Mouse (Mus musculus) forebrain, postnatal 0 days (tissue): ENCODE data around the gene Alox12b. TPM values are rescaled to one million over a fixed set of nuclear protein-coding genes. Genes with fewer than 3 reads are reported as not detected.

Experiments
- ATAC-seq: fragments of 200-750 bp; cut with Nextera tagmentation; 2 replicates; pipeline ENCODE4 v1.8.0; 2017; ENCODE audit warnings: mild to moderate bottlenecking, moderate library complexity
- DNase-seq: peaks from one replicate; pipeline ENCODE4 v3.0.0-alpha.2; 2015
- H3K27ac ChIP-seq: fragments of 300-500 bp; sonication (generic); 2 replicates; pipeline ENCODE4 v1.5.1; 2014; ENCODE audit warnings: low read depth, mild to moderate bottlenecking, antibody characterized with exemption, low read length, moderate library complexity, mixed read lengths
- H3K27me3 ChIP-seq: fragments of 300-500 bp; sonication (generic); 2 replicates; pipeline ENCODE4 v1.6.1; 2014; ENCODE audit warnings: mild to moderate bottlenecking, low read length, mixed read lengths; ENCODE audit not compliant: insufficient read depth
- H3K36me3 ChIP-seq: fragments of 300-500 bp; sonication (generic); 2 replicates; pipeline ENCODE4 v1.6.1; 2014; ENCODE audit warnings: mild to moderate bottlenecking, moderate library complexity; ENCODE audit not compliant: insufficient read depth
- H3K4me1 ChIP-seq: fragments of 300-500 bp; sonication (generic); 2 replicates; pipeline ENCODE4 v1.6.1; 2014; ENCODE audit warnings: antibody characterized with exemption; ENCODE audit not compliant: insufficient read depth
- H3K4me2 ChIP-seq: fragments of 300-500 bp; sonication (generic); 2 replicates; pipeline ENCODE4 v1.6.1; 2014; ENCODE audit warnings: low read depth, mild to moderate bottlenecking, moderate library complexity
- H3K4me3 ChIP-seq: fragments of 300-500 bp; sonication (generic); 2 replicates; pipeline ENCODE4 v1.5.1; 2014; ENCODE audit warnings: low read depth, low read length, mixed read lengths
- H3K9ac ChIP-seq: fragments of 300-500 bp; sonication (generic); 2 replicates; pipeline ENCODE4 v1.6.1; 2014; ENCODE audit warnings: mild to moderate bottlenecking
- H3K9me3 ChIP-seq: fragments of 300-500 bp; sonication (generic); 2 replicates; pipeline ENCODE4 v1.6.1; 2016; ENCODE audit warnings: low read length
- CTCF ChIP-seq: sonication (generic); IDR thresholded peaks from 2 replicates; pipeline ENCODE4 v1.5.1; 2016; ENCODE audit warnings: antibody characterized with exemption, control low read depth, low read depth
- WGBS: fragments of 180-500 bp; shearing (Covaris S2); extraction: QIAGEN DNeasy Blood & Tissue Kit; methylation state at CpG from one replicate; pipeline ENCODE4 v1.1.7; 2014; 5-methylcytosine and 5-hydroxymethylcytosine counted together
- polyA plus RNA-seq: library from polyadenylated mRNA; unstranded; fragments of >200 nt; fragmentation: Nextera tagmentation; extraction: Ambion mirVana; gene quantifications from 2 replicates; pipeline ENCODE4 v1.2.1, GENCODE M21; 2015
- total RNA-seq: library from RNA; depleted of rRNA; stranded (reverse); fragments of >200 nt; gene quantifications from 2 replicates; pipeline ENCODE4 v1.2.3, GENCODE M21; 2014

Gene Alox12b
- total and polyA plus RNA-seq, 2 experiments from 2014 or later, result 0.19 to 0.46 TPM

- H3K4me2 ChIP-seq, result no peak overlapping the region
- no peak overlapping the region for H3K9ac ChIP-seq
- H3K4me3 ChIP-seq, result no peak overlapping the region
- no peak for TF ChIP-seq CTCF
- no peak overlapping the region for H3K27ac ChIP-seq
- no peaks in the 10 kb centered on the region for H3K36me3 ChIP-seq
- H3K9me3 ChIP-seq, result no peaks in the 10 kb centered on the region
- peak; percentile 5 for DNase-seq
- H3K27me3 ChIP-seq, result no peaks in the 10 kb centered on the region
- H3K4me1 ChIP-seq, result no peaks in the 10 kb centered on the region
- ATAC-seq, result no peak
- WGBS, result 52% methylated on average over 6 of the region's 6 CpGs
These were observed 7.1 kb upstream of the Alox12b start for GRCm38 (mm10) chr11:69149728-69150127.

GRCm38 (mm10) chr11:69150444-69150843 lies 6.3 kb upstream of the Alox12b start:
- no peaks in the 10 kb centered on the region for H3K4me1 ChIP-seq
- TF ChIP-seq CTCF, result peak; percentile 71
- no peak overlapping the region for H3K27ac ChIP-seq
- H3K27me3 ChIP-seq, result no peaks in the 10 kb centered on the region
- no peak overlapping the region for H3K9ac ChIP-seq
- H3K4me2 ChIP-seq, result peak overlapping the region; percentile 22
- 10% methylated on average over 7 of the region's 7 CpGs for WGBS
- H3K4me3 ChIP-seq, result peak overlapping the region; percentile 18; the same call in 1 of the 2 replicates
- H3K36me3 ChIP-seq, result no peaks in the 10 kb centered on the region
- DNase-seq (peak; percentile 74), ATAC-seq (peak; percentile 34; the same call in 1 of the 2 replicates)
- H3K9me3 ChIP-seq, result no peaks in the 10 kb centered on the region

GRCm38 (mm10) chr11:69151004-69151403 lies 5.8 kb upstream of the Alox12b start:
- H3K9me3 ChIP-seq, result no peaks in the 10 kb centered on the region
- no peak for TF ChIP-seq CTCF
- H3K4me1 ChIP-seq, result no peaks in the 10 kb centered on the region
- H3K4me2 ChIP-seq, result peak overlapping the region; percentile 22
- H3K9ac ChIP-seq, result no peak overlapping the region
- H3K36me3 ChIP-seq, result no peaks in the 10 kb centered on the region
- DNase-seq (no peak), ATAC-seq (no peak)
- no peak overlapping the region for H3K4me3 ChIP-seq
- H3K27ac ChIP-seq, result no peak overlapping the region
- H3K27me3 ChIP-seq, result no peaks in the 10 kb centered on the region
- WGBS, result 60% methylated on average over 6 of the region's 6 CpGs

- Histone ChIP-seq H3K27me3 (no peaks in the 10 kb centered on the region), H3K9ac (no peak overlapping the region)
These were observed 3.0 kb upstream of the Alox12b start for GRCm38 (mm10) chr11:69153831-69154230.

GRCm38 (mm10) chr11:69155351-69155750 lies 1.4 kb upstream of the Alox12b start:
- H3K4me1 ChIP-seq, result no peaks in the 10 kb centered on the region
- H3K9ac ChIP-seq, result no peak overlapping the region
- H3K36me3 ChIP-seq, result no peaks in the 10 kb centered on the region
- no peaks in the 10 kb centered on the region for H3K27me3 ChIP-seq
- TF ChIP-seq CTCF, result no peak
- 64% methylated on average over 1 of the region's 1 CpGs for WGBS
- H3K4me3 ChIP-seq, result no peak overlapping the region
- DNase-seq (no peak), ATAC-seq (no peak)
- no peak overlapping the region for H3K27ac ChIP-seq
- no peak overlapping the region for H3K4me2 ChIP-seq
- H3K9me3 ChIP-seq, result no peaks in the 10 kb centered on the region

More at GRCm38 (mm10) chr11:69153831-69154230, 3.0 kb upstream of the Alox12b start:
- Histone ChIP-seq H3K4me1 (no peaks in the 10 kb centered on the region), H3K27ac (no peak overlapping the region), H3K4me3 (no peak overlapping the region), H3K9me3 (no peaks in the 10 kb centered on the region), H3K36me3 (no peaks in the 10 kb centered on the region), H3K4me2 (no peak overlapping the region)
- no peak for TF ChIP-seq CTCF
- WGBS, result 81% methylated on average over 8 of the region's 8 CpGs
- no peak for DNase-seq
- ATAC-seq, result no peak

- Histone ChIP-seq H3K27me3 (no peaks in the 10 kb centered on the region), H3K9ac (no peak overlapping the region), H3K27ac (no peak overlapping the region)
These were observed 12.5 kb downstream of the Alox12b start for GRCm38 (mm10) chr11:69169313-69169712.

GRCm38 (mm10) chr11:69171626-69172025 lies 14.8 kb downstream of the Alox12b start:
- Histone ChIP-seq H3K9me3 (no peaks in the 10 kb centered on the region), H3K27me3 (no peaks in the 10 kb centered on the region), H3K9ac (no peak overlapping the region), H3K36me3 (no peaks in the 10 kb centered on the region), H3K4me3 (no peak overlapping the region), H3K4me2 (no peak overlapping the region), H3K4me1 (no peaks in the 10 kb centered on the region), H3K27ac (no peak overlapping the region)
- DNase-seq (peak; percentile 60), ATAC-seq (no peak)
- TF ChIP-seq CTCF, result peak; percentile 88
- WGBS, result 26% methylated on average over 7 of the region's 7 CpGs

More at GRCm38 (mm10) chr11:69169313-69169712, 12.5 kb downstream of the Alox12b start:
- H3K9me3 ChIP-seq, result no peaks in the 10 kb centered on the region
- no peaks in the 10 kb centered on the region for H3K4me1 ChIP-seq
- WGBS, result 84% methylated on average over 12 of the region's 12 CpGs
- H3K36me3 ChIP-seq, result no peaks in the 10 kb centered on the region
- no peak overlapping the region for H3K4me2 ChIP-seq
- TF ChIP-seq CTCF, result no peak
- peak; percentile 4 for DNase-seq
- no peak for ATAC-seq
- H3K4me3 ChIP-seq, result no peak overlapping the region
